Comparison of ENCODE assay signal across 18 mouse cellular contexts in genomic region chr3:36462348-36462747, GRCm38 (mm10). TPM values are rescaled to one million over a fixed set of nuclear protein-coding genes. Genes with fewer than 3 reads are reported as not detected.
"Had no signal": no experiment of that assay in that cellular context is flagged by ENCODE, and none has a peak within 500 bp of the region (broad histone marks: within the 10 kb centered on the region; RNA-seq: fewer than 3 reads in every experiment).

No protein-coding gene starts in this region.

- H3K9ac ChIP-seq: neural tube, embryonic 13.5 days; neural tube, embryonic 15.5 days; stomach, embryonic 15.5 days had no signal

- H3K27me3 ChIP-seq: neural tube, embryonic 13.5 days; neural tube, embryonic 15.5 days; stomach, embryonic 15.5 days had no signal

- H3K36me3 ChIP-seq: neural tube, embryonic 15.5 days had no signal

- H3K9me3 ChIP-seq: neural tube, embryonic 13.5 days; neural tube, embryonic 15.5 days; stomach, embryonic 15.5 days had no signal

- H3K4me3 ChIP-seq: neural tube, embryonic 13.5 days; neural tube, embryonic 15.5 days; stomach, embryonic 15.5 days had no signal

- H3K27ac ChIP-seq: neural tube, embryonic 13.5 days; neural tube, embryonic 15.5 days; stomach, embryonic 15.5 days; stomach, postnatal 0 days had no signal

- H3K4me1 ChIP-seq: neural tube, embryonic 13.5 days; neural tube, embryonic 15.5 days; stomach, embryonic 15.5 days had no signal

- H3K4me2 ChIP-seq: neural tube, embryonic 13.5 days; neural tube, embryonic 15.5 days; stomach, embryonic 15.5 days had no signal

- DNase-seq: retina, postnatal 1 day; right cerebral cortex, adult 18-20 months; right cerebral cortex, postnatal 14 days; right cerebral cortex, postnatal 25 days; right cerebral cortex, postnatal 4 days; spleen, adult 18-20 months; thymus, adult 18-20 months; thymus, adult 2 months; thymus, postnatal 14 days; thymus, postnatal 25 days; thymus, postnatal 36 days; thymus, postnatal 4 days had no signal

RNA-seq across cellular contexts. Expression of gene 1810062G17Rik, which starts 13.4 kb away (rescaled TPM):
- polyA plus RNA-seq: neural tube, embryonic 14.5 days had no signal

RNA-seq across cellular contexts. Expression of gene Gm11549, which starts 59.3 kb away (rescaled TPM):
- total RNA-seq: neutrophil, adult 5-6 weeks had no signal
